Mouse (Mus musculus) heart, embryonic 12.5 days (tissue): ENCODE measurements at regions not wholly inside any gene's neighbourhood (a gene's known extent, or its start where the extent isn't known, plus 50 kb on each side); places are given as distances from the start of the nearest gene placed in this dataset.

ENCODE experiments used
- ATAC-seq: fragments of 200-750 bp; cut with Nextera tagmentation; 2 replicates; pipeline ENCODE4 v1.8.0; 2017; ENCODE audit warnings: moderate TSS enrichment, moderate library complexity; ENCODE audit not compliant: insufficient number of reproducible peaks, low FRiP score
- H3K27ac ChIP-seq: fragments of 300-500 bp; sonication (generic); 2 replicates; pipeline ENCODE4 v1.5.1; 2016; ENCODE audit warnings: mild to moderate bottlenecking, moderate library complexity; ENCODE audit not compliant: poor library complexity, severe bottlenecking
- H3K27me3 ChIP-seq: fragments of 300-500 bp; sonication (generic); replicated peaks from 2 replicates; pipeline ENCODE4 v1.6.1; 2016; ENCODE audit warnings: mild to moderate bottlenecking, moderate library complexity
- H3K36me3 ChIP-seq: fragments of 300-500 bp; sonication (generic); 2 replicates; pipeline ENCODE4 v1.6.1; 2016; ENCODE audit warnings: mild to moderate bottlenecking, moderate library complexity
- H3K4me1 ChIP-seq: fragments of 300-500 bp; sonication (generic); replicated peaks from 2 replicates; pipeline ENCODE4 v1.6.1; 2016; ENCODE audit warnings: mild to moderate bottlenecking
- H3K4me2 ChIP-seq: fragments of 300-500 bp; sonication (generic); 2 replicates; pipeline ENCODE4 v1.6.1; 2016; ENCODE audit warnings: mild to moderate bottlenecking, moderate library complexity
- H3K4me3 ChIP-seq: fragments of 300-500 bp; sonication (generic); 2 replicates; pipeline ENCODE4 v1.5.1; 2016; ENCODE audit warnings: mild to moderate bottlenecking
- H3K9ac ChIP-seq: fragments of 300-500 bp; sonication (generic); 2 replicates; pipeline ENCODE4 v1.6.1; 2016; ENCODE audit warnings: mild to moderate bottlenecking, moderate library complexity
- H3K9me3 ChIP-seq: fragments of 300-500 bp; sonication (generic); replicated peaks from 2 replicates; pipeline ENCODE4 v1.6.1; 2016; ENCODE audit warnings: mild to moderate bottlenecking, moderate library complexity
- WGBS: fragments of 180-500 bp; shearing (Covaris S2); methylation state at CpG from one replicate; pipeline ENCODE4 v1.1.7; 2016; 5-methylcytosine and 5-hydroxymethylcytosine counted together

- Histone ChIP-seq H3K4me3 (no peak overlapping the region), H3K27ac (no peak overlapping the region), H3K4me2 (no peak overlapping the region), H3K4me1 (peaks cover 3% of the 10 kb centered on the region; the same call in 1 of the 2 replicates), H3K9ac (no peak overlapping the region), H3K9me3 (peaks cover 7% of the 10 kb centered on the region), H3K27me3 (peaks cover 56% of the 10 kb centered on the region), H3K36me3 (no peaks in the 10 kb centered on the region)
- 63% methylated on average over 6 of the region's 6 CpGs for WGBS
- ATAC-seq: no peak
Observed at GRCm38 (mm10) chr6:145310601-145311000, 60.6 kb upstream of the Kras start.

- no peak overlapping the region for H3K9ac ChIP-seq
- no peak for ATAC-seq
- no peaks in the 10 kb centered on the region for H3K36me3 ChIP-seq
- peaks cover 49% of the 10 kb centered on the region for H3K27me3 ChIP-seq
- no peak overlapping the region for H3K4me2 ChIP-seq
- H3K9me3 ChIP-seq: 0 out of 2 replicates have a peak, but pooled peaks cover 3% of the 10 kb centered on the region
- H3K4me3 ChIP-seq: no peak overlapping the region
- H3K4me1 ChIP-seq: peaks cover 8% of the 10 kb centered on the region
- no peak overlapping the region for H3K27ac ChIP-seq
- WGBS: 77% methylated on average over 3 of the region's 3 CpGs
Observed at GRCm38 (mm10) chr6:145309025-145309424, 59.0 kb upstream of the Kras start.

GRCm38 (mm10) chr6:145307237-145307636 lies 57.2 kb upstream of the Kras start:
- 86% methylated on average over 8 of the region's 8 CpGs for WGBS
- no peak overlapping the region for H3K4me2 ChIP-seq
- H3K36me3 ChIP-seq: no peaks in the 10 kb centered on the region
- H3K27ac ChIP-seq: no peak overlapping the region
- no peak for ATAC-seq
- H3K9ac ChIP-seq: no peak overlapping the region
- peaks cover 58% of the 10 kb centered on the region for H3K27me3 ChIP-seq
- 0 out of 2 replicates have a peak, but pooled peaks cover 3% of the 10 kb centered on the region for H3K9me3 ChIP-seq
- no peak overlapping the region for H3K4me3 ChIP-seq
- H3K4me1 ChIP-seq: peaks cover 20% of the 10 kb centered on the region

- 71% methylated on average over 18 of the region's 18 CpGs for WGBS
- Histone ChIP-seq H3K4me3 (no peak overlapping the region), H3K4me2 (no peak overlapping the region), H3K27me3 (peaks cover 65% of the 10 kb centered on the region), H3K36me3 (no peaks in the 10 kb centered on the region), H3K27ac (no peak overlapping the region), H3K9ac (no peak overlapping the region), H3K9me3 (0 out of 2 replicates have a peak, but pooled peaks cover 5% of the 10 kb centered on the region), H3K4me1 (peaks cover 16% of the 10 kb centered on the region)
- ATAC-seq: no peak
Observed at GRCm38 (mm10) chr6:145306331-145307124, 56.5 kb upstream of the Kras start.

- Histone ChIP-seq H3K27me3 (peaks cover 69% of the 10 kb centered on the region), H3K9me3 (0 out of 2 replicates have a peak, but pooled peaks cover 7% of the 10 kb centered on the region), H3K27ac (no peak overlapping the region), H3K4me1 (peaks cover 16% of the 10 kb centered on the region), H3K36me3 (no peaks in the 10 kb centered on the region), H3K4me2 (no peak overlapping the region), H3K9ac (no peak overlapping the region), H3K4me3 (no peak overlapping the region)
- ATAC-seq: no peak
- 89% methylated on average over 5 of the region's 5 CpGs for WGBS
Observed at GRCm38 (mm10) chr6:145305669-145306068, 55.6 kb upstream of the Kras start.

GRCm38 (mm10) chr6:145303641-145304070 lies 53.6 kb upstream of the Kras start:
- H3K4me1 ChIP-seq: peaks cover 16% of the 10 kb centered on the region
- 2% methylated on average over 18 of the region's 18 CpGs for WGBS
- H3K4me2 ChIP-seq: peak overlapping the region; percentile 52
- peak overlapping the region; percentile 24 for H3K4me3 ChIP-seq
- H3K9me3 ChIP-seq: 0 out of 2 replicates have a peak, but pooled peaks cover 7% of the 10 kb centered on the region
- no peaks in the 10 kb centered on the region for H3K36me3 ChIP-seq
- ATAC-seq: peak; percentile 84
- peaks cover 74% of the 10 kb centered on the region for H3K27me3 ChIP-seq
- H3K27ac ChIP-seq: peak overlapping the region; percentile 40
- H3K9ac ChIP-seq: no peak overlapping the region

GRCm38 (mm10) chr6:145302907-145303640 lies 53.0 kb upstream of the Kras start:
- Histone ChIP-seq H3K9me3 (0 out of 2 replicates have a peak, but pooled peaks cover 7% of the 10 kb centered on the region), H3K4me1 (peaks cover 16% of the 10 kb centered on the region), H3K36me3 (no peaks in the 10 kb centered on the region), H3K27me3 (peaks cover 73% of the 10 kb centered on the region), H3K4me3 (peak overlapping the region; percentile 24), H3K27ac (peak overlapping the region; percentile 40), H3K4me2 (peak overlapping the region; percentile 52), H3K9ac (no peak overlapping the region)
- WGBS: 32% methylated on average over 22 of the region's 22 CpGs
- no peak for ATAC-seq

GRCm38 (mm10) chr6:145302105-145302504 lies 52.1 kb upstream of the Kras start:
- 0 out of 2 replicates have a peak, but pooled peaks cover 4% of the 10 kb centered on the region for H3K9me3 ChIP-seq
- H3K4me1 ChIP-seq: peaks cover 16% of the 10 kb centered on the region
- 90% methylated on average over 10 of the region's 10 CpGs for WGBS
- H3K27ac ChIP-seq: no peak overlapping the region
- no peaks in the 10 kb centered on the region for H3K36me3 ChIP-seq
- H3K4me3 ChIP-seq: no peak overlapping the region
- no peak overlapping the region for H3K4me2 ChIP-seq
- peaks cover 74% of the 10 kb centered on the region for H3K27me3 ChIP-seq
- no peak for ATAC-seq
- H3K9ac ChIP-seq: no peak overlapping the region

- no peaks in the 10 kb centered on the region for H3K36me3 ChIP-seq
- ATAC-seq: no peak
- 0 out of 2 replicates have a peak, but pooled peaks cover 4% of the 10 kb centered on the region for H3K9me3 ChIP-seq
- WGBS: 51% methylated on average over 6 of the region's 6 CpGs
- peaks cover 75% of the 10 kb centered on the region for H3K27me3 ChIP-seq
- peaks cover 16% of the 10 kb centered on the region for H3K4me1 ChIP-seq
- H3K4me2 ChIP-seq: no peak overlapping the region
- no peak overlapping the region for H3K27ac ChIP-seq
- H3K4me3 ChIP-seq: no peak overlapping the region
- no peak overlapping the region for H3K9ac ChIP-seq
Observed at GRCm38 (mm10) chr6:145300266-145300858, 50.3 kb upstream of the Kras start.
